In the genomic region with DNA sequence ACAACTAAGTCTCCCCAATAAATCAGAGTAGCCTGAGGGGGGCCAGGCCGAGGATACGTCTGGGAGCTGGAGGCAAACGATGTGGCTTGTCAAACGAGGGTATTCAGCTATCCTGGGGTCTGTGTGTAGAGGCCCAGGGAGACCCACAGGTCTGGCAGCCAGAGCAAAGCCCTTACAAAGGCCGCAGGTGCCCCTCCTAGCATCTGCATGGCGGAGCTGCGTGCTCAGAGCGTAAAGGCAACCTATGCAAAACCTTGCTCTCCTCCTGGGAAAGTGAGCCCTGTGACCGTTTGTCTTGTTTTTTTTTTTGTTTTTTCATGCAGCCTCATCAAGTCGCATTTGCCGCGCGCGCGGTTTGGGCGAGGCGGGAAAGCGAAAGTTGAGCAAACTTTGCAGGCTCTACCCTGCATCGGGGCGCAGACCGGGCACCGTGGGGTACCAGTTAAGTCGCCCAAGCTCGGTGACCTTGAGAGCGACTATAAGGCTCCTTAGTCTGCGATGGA, we compare ENCODE assay signal across 7 mouse cellular contexts. TPM values are rescaled to one million over a fixed set of nuclear protein-coding genes. Genes with fewer than 3 reads are reported as not detected.
DNase-seq lines count a peak whose midpoint lies in the region; ATAC-seq and TF ChIP-seq lines count a peak whose summit lies in the region.

No protein-coding gene starts in this region.

- under 1% methylated on average over 26 of the region's 26 CpGs for WGBS in embryonic facial prominence, embryonic 11.5 days
- under 1% methylated on average over 26 of the region's 26 CpGs for WGBS in hindbrain, postnatal 0 days

- H3K4me2 ChIP-seq in embryonic facial prominence, embryonic 11.5 days (ENCODE audit: low read depth, low read length) = peak overlapping the region; percentile 45
- peak overlapping the region; percentile 73 for H3K4me2 ChIP-seq in hindbrain, postnatal 0 days (ENCODE audit: low read depth, low read length)

- peak overlapping the region; percentile 84 for H3K4me3 ChIP-seq in embryonic facial prominence, embryonic 11.5 days (ENCODE audit: low read depth, low read length)
- peak overlapping the region; percentile 61 for H3K4me3 ChIP-seq in hindbrain, postnatal 0 days (ENCODE audit: low read length)

- peak; percentile 86 for DNase-seq in A20 (ENCODE audit: low read depth, low spot score)
- DNase-seq in CD4-positive, CD25-positive, alpha-beta regulatory T cell, adult 2 months (ENCODE audit: low read depth, low spot score) = peak; percentile 78
- peak; percentile 64 for DNase-seq in embryonic facial prominence, embryonic 11.5 days (ENCODE audit: low spot score)
- DNase-seq in hindbrain, postnatal 0 days (ENCODE audit: low spot score) = peak; percentile 49
- DNase-seq in lung, postnatal 10 days = peak; percentile 56
- peak; percentile 69 for DNase-seq in splenic B cell, adult 2 months (ENCODE audit: low read depth, low spot score)
- no peak for DNase-seq in left cerebral cortex, postnatal 14 days (ENCODE audit: low spot score in 2 of 2)

- H3K4me1 ChIP-seq in embryonic facial prominence, embryonic 11.5 days (ENCODE audit: control insufficient read depth, insufficient read depth, low read length) = no peaks in the 10 kb centered on the region; the same call in 1 of the 2 replicates
- H3K4me1 ChIP-seq in hindbrain, postnatal 0 days (ENCODE audit: insufficient read depth, low read length) = peaks cover 12% of the 10 kb centered on the region; the same call in 1 of the 2 replicates

- H3K9me3 ChIP-seq in embryonic facial prominence, embryonic 11.5 days (replicated peaks; ENCODE audit: control insufficient read depth, low read length) = no peaks in the 10 kb centered on the region
- H3K9me3 ChIP-seq in hindbrain, postnatal 0 days (ENCODE audit: low read length) = no peaks in the 10 kb centered on the region

- H3K36me3 ChIP-seq in embryonic facial prominence, embryonic 11.5 days (replicated peaks; ENCODE audit: control insufficient read depth, insufficient read depth, low read depth, low read length) = peaks cover 5% of the 10 kb centered on the region
- peaks cover 6% of the 10 kb centered on the region; the same call in 1 of the 2 replicates for H3K36me3 ChIP-seq in hindbrain, postnatal 0 days (ENCODE audit: insufficient read depth, low read length)
- H3K36me3 ChIP-seq in splenic B cell, adult 2 months (ENCODE audit: control insufficient read depth, insufficient read depth, low read length, poor library complexity, severe bottlenecking) = no peaks in the 10 kb centered on the region

- peak; percentile 10; the same call in 1 of the 2 replicates for ATAC-seq in embryonic facial prominence, embryonic 11.5 days (replicated peaks; ENCODE audit: insufficient number of reproducible peaks, low FRiP score, low TSS enrichment, low read depth)
- ATAC-seq in hindbrain, postnatal 0 days = no peak

- no peak for TF ChIP-seq CTCF in hindbrain, postnatal 0 days (IDR thresholded peaks at IDR 0.05; ENCODE audit: low read depth)

- peak overlapping the region; percentile 84 for H3K9ac ChIP-seq in embryonic facial prominence, embryonic 11.5 days (replicated peaks; ENCODE audit: low read length)
- H3K9ac ChIP-seq in hindbrain, postnatal 0 days (replicated peaks; ENCODE audit: low read length) = peak overlapping the region; percentile 89

- H3K27me3 ChIP-seq in embryonic facial prominence, embryonic 11.5 days (ENCODE audit: control insufficient read depth, insufficient read depth, low read length) = no peaks in the 10 kb centered on the region
- no peaks in the 10 kb centered on the region for H3K27me3 ChIP-seq in hindbrain, postnatal 0 days (ENCODE audit: insufficient read depth, low read length)
- no peaks in the 10 kb centered on the region for H3K27me3 ChIP-seq in splenic B cell, adult 2 months (ENCODE audit: control insufficient read depth, insufficient read depth, low read length, poor library complexity, severe bottlenecking)

- intact Hi-C loops in left cerebral cortex, postnatal 14 days (cut with DNase I) = no loop called here

- H3K27ac ChIP-seq in embryonic facial prominence, embryonic 11.5 days (replicated peaks; ENCODE audit: low read depth, low read length) = peak overlapping the region; percentile 92
- H3K27ac ChIP-seq in hindbrain, postnatal 0 days = peak overlapping the region; percentile 98

RNA-seq across cellular contexts. Expression of a gene that starts 0.6 kb away (rescaled TPM):
- 937 and 1,031 TPM in 2 replicates for polyA plus RNA-seq in embryonic facial prominence, embryonic 11.5 days (2014; fragmentation: Nextera tagmentation; extraction: Ambion mirVana)
- 139 and 147 TPM in 2 replicates for total RNA-seq in hindbrain, postnatal 0 days (2014; rRNA removed)
- polyA plus RNA-seq in hindbrain, postnatal 0 days (2015; fragmentation: Nextera tagmentation; extraction: Ambion mirVana) = 298 and 315 TPM in 2 replicates
- total RNA-seq in left cerebral cortex, postnatal 14 days (2021) = 100 to 1,000 TPM; 125 to 127 TPM

RNA-seq across cellular contexts. Expression of a gene that starts 24.0 kb away (rescaled TPM):
- 121 and 127 TPM in 2 replicates for polyA plus RNA-seq in embryonic facial prominence, embryonic 11.5 days (2014; fragmentation: Nextera tagmentation; extraction: Ambion mirVana)
- total RNA-seq in hindbrain, postnatal 0 days (2014; rRNA removed) = 56.2 and 58.7 TPM in 2 replicates
- polyA plus RNA-seq in hindbrain, postnatal 0 days (2015; fragmentation: Nextera tagmentation; extraction: Ambion mirVana) = 52.7 and 60.8 TPM in 2 replicates
- 10 to 100 TPM; 47.5 to 49.2 TPM for total RNA-seq in left cerebral cortex, postnatal 14 days (2021)

RNA-seq across cellular contexts. Expression of a gene that starts 59.0 kb away (rescaled TPM):
- 25.5 TPM in 2 replicates for polyA plus RNA-seq in embryonic facial prominence, embryonic 11.5 days (2014; fragmentation: Nextera tagmentation; extraction: Ambion mirVana)
- total RNA-seq in hindbrain, postnatal 0 days (2014; rRNA removed) = 48.9 and 50.0 TPM in 2 replicates
- 242 and 257 TPM in 2 replicates for polyA plus RNA-seq in hindbrain, postnatal 0 days (2015; fragmentation: Nextera tagmentation; extraction: Ambion mirVana)
- total RNA-seq in left cerebral cortex, postnatal 14 days (2021) = 10 to 100 TPM; 25.7 to 35.7 TPM

Comparison
In these comparisons a context has a peak if more than half of its experiments do, and no peak if none do; other contexts are left out.
1. DNase-seq: peak in A20 (single experiment), CD4-positive, CD25-positive, alpha-beta regulatory T cell, adult 2 months (single experiment), embryonic facial prominence, embryonic 11.5 days (single experiment), hindbrain, postnatal 0 days (single experiment), lung, postnatal 10 days (single experiment) and splenic B cell, adult 2 months (single experiment); none in left cerebral cortex, postnatal 14 days (0 of 2).